Mouse (Mus musculus) kidney, adult 2 months (tissue): ENCODE data around the gene Thbs4.

Source experiments
- CTCF ChIP-seq: fragments of 200-500 bp; conservative IDR thresholded peaks from 2 replicates; pipeline ENCODE4 v1.5.1; 2011; ENCODE audit warnings: low read depth, mild to moderate bottlenecking, control low read depth, low read length, moderate library complexity, mixed read lengths; ENCODE audit not compliant: insufficient read depth, insufficient read length
- POLR2A ChIP-seq: fragments of 200-500 bp; IDR thresholded peaks from one replicate; pipeline ENCODE4 v1.6.1; 2011; ENCODE audit warnings: low read depth, low read length, control low read depth

DNA sequence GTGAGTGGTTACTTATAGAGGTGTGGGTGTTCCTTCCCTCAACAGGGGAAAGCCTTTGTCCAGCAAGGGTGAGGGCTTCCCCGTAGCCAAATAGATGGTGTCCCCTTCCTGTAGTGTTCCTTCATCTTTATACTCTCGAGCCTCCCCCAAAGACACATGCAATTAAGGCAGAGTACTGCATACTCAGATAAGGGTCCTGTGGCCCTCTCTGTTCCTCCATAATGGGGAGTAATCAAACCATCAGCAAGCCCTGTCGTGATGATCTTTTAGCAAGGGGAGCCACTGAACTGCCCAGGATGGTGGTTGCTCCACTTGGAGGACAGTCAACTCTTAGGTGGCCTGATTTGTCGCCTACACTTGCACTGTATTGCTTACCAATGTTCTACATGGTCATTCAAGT is 82.0 kb downstream of the Thbs4 start:
- TF ChIP-seq CTCF = no peak
- TF ChIP-seq POLR2A = no peak
